Mouse (Mus musculus): Measurements from ENCODE around the gene Gm10096.
"Not testable (repeated sequence)": the region's sequence is repeated elsewhere in the genome, so short reads cannot be mapped to it uniquely, and the experiment has no call there.

Gm10096 gene

DNA sequence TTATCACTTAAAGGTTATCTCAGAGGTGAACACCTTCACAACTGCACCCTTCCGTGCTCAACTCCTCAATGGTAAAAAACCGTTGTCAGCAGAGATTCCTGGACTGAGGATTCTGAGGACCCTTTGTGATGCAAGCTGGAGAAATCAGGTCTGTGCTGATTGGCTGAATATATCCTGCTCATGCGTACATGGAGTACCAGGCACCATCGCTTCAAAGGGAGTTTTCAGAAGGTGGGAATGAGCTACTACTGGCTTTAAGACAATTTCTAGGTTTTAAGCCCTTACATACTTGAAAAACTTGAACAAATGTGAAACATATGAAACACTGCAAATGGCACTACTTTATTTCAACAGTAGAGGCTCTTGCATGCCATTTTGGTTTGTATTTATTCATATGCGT, at the start of gene Gm10096:
Gene Gm10096 (minus strand): TSS at position 101 of the 400 bp plus-strand sequence.
- ATAC-seq (ENCODE audit: low TSS enrichment), result not testable (repeated sequence)

Measured in frontal cortex, adult (tissue).